ENCODE assay signal across 25 mouse cellular contexts in the genomic region with DNA sequence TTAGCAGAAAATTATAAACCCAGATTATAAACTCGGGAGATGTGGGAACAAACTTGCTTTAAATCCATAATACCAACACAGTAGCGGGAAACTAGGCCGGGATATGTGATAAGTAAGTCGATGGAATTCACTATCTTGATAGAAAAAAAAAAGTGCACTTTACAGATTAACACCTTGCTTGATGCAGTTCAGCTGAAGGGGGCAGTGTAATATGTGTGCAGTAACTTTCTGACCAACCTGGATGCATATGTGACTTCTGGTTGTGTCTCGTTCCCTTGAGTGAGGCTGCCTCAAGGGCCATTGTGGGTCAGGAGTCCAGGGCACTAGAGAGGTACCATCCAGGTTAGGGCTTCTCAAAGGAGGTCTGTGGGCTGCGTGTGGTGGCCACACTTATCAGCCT.
DNase-seq lines count a peak whose midpoint lies in the region; ATAC-seq and TF ChIP-seq lines count a peak whose summit lies in the region.
"Had no signal": no experiment of that assay in that cellular context is flagged by ENCODE, and none has a peak within 500 bp of the region (broad histone marks: within the 10 kb centered on the region; RNA-seq: fewer than 3 reads in every experiment).

No protein-coding gene starts in this region.

- no peak overlapping the region for H3K27ac ChIP-seq in liver, embryonic 14.5 days
- H3K27ac ChIP-seq in stomach, postnatal 0 days (replicated peaks): no peak overlapping the region
- H3K27ac ChIP-seq: embryonic facial prominence, embryonic 10.5 days; hindbrain, embryonic 10.5 days; left cerebral cortex, adult 2 months; macrophage had no signal

- 37% methylated on average over 6 of the region's 6 CpGs for WGBS in liver, embryonic 14.5 days (ENCODE audit: insufficient replicate concordance)
- WGBS in stomach, postnatal 0 days: 33% methylated on average over 6 of the region's 6 CpGs

- no peak overlapping the region for H3K9ac ChIP-seq in liver, embryonic 14.5 days (replicated peaks)
- no peak overlapping the region for H3K9ac ChIP-seq in stomach, postnatal 0 days (ENCODE audit: low read length)
- H3K9ac ChIP-seq: forebrain, postnatal 0 days; liver, postnatal 0 days had no signal

- H3K36me3 ChIP-seq in liver, embryonic 14.5 days (replicated peaks; ENCODE audit: control insufficient read depth, insufficient read depth, low read depth): no peaks in the 10 kb centered on the region
- no peaks in the 10 kb centered on the region for H3K36me3 ChIP-seq in stomach, postnatal 0 days (ENCODE audit: control insufficient read depth, insufficient read depth, low read length)
- H3K36me3 ChIP-seq: embryonic facial prominence, embryonic 10.5 days; G1E; hindbrain, embryonic 10.5 days had no signal

- no peak overlapping the region for H3K4me2 ChIP-seq in liver, embryonic 14.5 days (ENCODE audit: low read depth)
- H3K4me2 ChIP-seq in stomach, postnatal 0 days (replicated peaks; ENCODE audit: low read depth): no peak overlapping the region

- DNase-seq in CD4-positive, CD25-positive, alpha-beta regulatory T cell, adult 2 months (ENCODE audit: low read depth, low spot score): peak; percentile 6
- DNase-seq in liver, embryonic 14.5 days (ENCODE audit: low read depth in 3 of 3, low spot score in 3 of 3): no peak
- DNase-seq in liver: no peak
- peak; percentile 18 for DNase-seq in embryo, embryonic 11 days
- no peak for DNase-seq in stomach, postnatal 0 days (ENCODE audit: low spot score)
- DNase-seq in cerebellum, adult 9-10 months: no peak
- DNase-seq: adrenal gland, adult 8-10 months; cerebellum, adult 11-12 months; cerebellum, postnatal 25 days; forebrain, postnatal 0 days; gastrocnemius, postnatal 14 days; heart, adult 18-20 months; kidney, adult 11 months; kidney, postnatal 10 days; liver, postnatal 0 days; thymus, postnatal 25 days had no signal

- TF ChIP-seq EP300 in liver, embryonic 14.5 days (IDR thresholded peaks at IDR 0.05; ENCODE audit: low read depth): no peak
- TF ChIP-seq EP300 in stomach, postnatal 0 days (optimal IDR thresholded peaks at IDR 0.05): no peak

- TF ChIP-seq CTCF in liver, embryonic 14.5 days (IDR thresholded peaks at IDR 0.05; ENCODE audit: low read depth): 0 out of 2 replicates have a peak, but pooled peaks have one; percentile 6
- TF ChIP-seq CTCF in stomach, postnatal 0 days (IDR thresholded peaks at IDR 0.05; ENCODE audit: low read depth): peak; percentile 45

- no peak for ATAC-seq in CD4-positive, CD25-positive, alpha-beta regulatory T cell, adult 4 months
- ATAC-seq in liver, embryonic 14.5 days (ENCODE audit: insufficient read depth): no peak
- ATAC-seq in stomach, postnatal 0 days (ENCODE audit: low FRiP score, low TSS enrichment): no peak
- ATAC-seq: forebrain, postnatal 0 days; hindbrain, embryonic 16.5 days; liver, postnatal 0 days; midbrain, embryonic 16.5 days; Patski had no signal

- H3K9me3 ChIP-seq in liver, embryonic 14.5 days (ENCODE audit: control insufficient read depth, low read length): no peaks in the 10 kb centered on the region
- no peaks in the 10 kb centered on the region for H3K9me3 ChIP-seq in stomach, postnatal 0 days (ENCODE audit: control insufficient read depth, low read length)
- H3K9me3 ChIP-seq: embryonic facial prominence, embryonic 10.5 days; G1E; hindbrain, embryonic 10.5 days had no signal

- H3K27me3 ChIP-seq in liver, embryonic 14.5 days (ENCODE audit: control insufficient read depth, insufficient read depth, low read length): no peaks in the 10 kb centered on the region
- H3K27me3 ChIP-seq in stomach, postnatal 0 days (ENCODE audit: control insufficient read depth, insufficient read depth, low read length): no peaks in the 10 kb centered on the region

- no peak overlapping the region for H3K4me3 ChIP-seq in liver, embryonic 14.5 days (ENCODE audit: insufficient read depth in 1 of 2, low read depth in 2 of 2, low read length in 2 of 2)
- no peak overlapping the region for H3K4me3 ChIP-seq in stomach, postnatal 0 days (ENCODE audit: low read depth, low read length)
- H3K4me3 ChIP-seq: embryonic facial prominence, embryonic 10.5 days; hindbrain, embryonic 10.5 days; left cerebral cortex, adult 2 months had no signal

- H3K4me1 ChIP-seq in liver, embryonic 14.5 days (replicated peaks; ENCODE audit: control insufficient read depth in 2 of 2, insufficient read depth in 2 of 2, low read length in 1 of 2): peaks cover 3 to 26% of the 10 kb centered on the region in 2 experiments
- no peaks in the 10 kb centered on the region for H3K4me1 ChIP-seq in stomach, postnatal 0 days (replicated peaks; ENCODE audit: control insufficient read depth, insufficient read depth)

Comparison
In these comparisons a context has a peak if more than half of its experiments do, and no peak if none do; other contexts are left out.
1. DNase-seq: peak in CD4-positive, CD25-positive, alpha-beta regulatory T cell, adult 2 months (single experiment) and embryo, embryonic 11 days (single experiment); none in liver, embryonic 14.5 days (0 of 3), liver (single experiment), stomach, postnatal 0 days (single experiment) and cerebellum, adult 9-10 months (single experiment).